Mouse (Mus musculus): ENCODE results near the gene Zfp980.
"Not testable (repeated sequence)": the region's sequence is repeated elsewhere in the genome, so short reads cannot be mapped to it uniquely, and the experiment has no call there.

DNA sequence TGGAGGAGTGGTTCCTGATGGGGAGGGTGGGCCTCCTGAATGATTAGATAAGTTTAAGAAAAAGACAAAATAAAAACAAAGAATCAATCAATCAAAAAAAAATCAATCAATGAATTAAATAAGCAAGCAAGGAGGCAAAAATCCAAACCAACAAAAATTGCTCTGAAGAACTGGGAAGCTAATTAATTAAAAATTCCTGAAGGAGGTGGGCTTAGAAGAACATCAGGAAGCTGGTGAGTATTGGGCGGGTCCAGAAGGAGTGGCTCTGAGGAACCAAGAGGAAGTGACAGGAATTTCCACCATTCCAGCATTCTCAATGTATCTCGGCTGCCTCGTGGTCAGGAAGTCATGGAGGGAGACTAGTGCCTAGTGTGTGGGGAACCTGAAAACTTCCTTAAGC is at the start of gene Zfp980:
- TF ChIP-seq MAX (IDR thresholded peaks at IDR 0.05; ENCODE audit: low read depth); MYOG (IDR thresholded peaks at IDR 0.05; ENCODE audit: control insufficient read depth in 1 of 3, insufficient read depth in 1 of 3, insufficient read length in 2 of 3, low read depth in 2 of 3); TCF12 (IDR thresholded peaks at IDR 0.05; ENCODE audit: insufficient read depth, poor library complexity, severe bottlenecking); USF1 (IDR thresholded peaks at IDR 0.05; ENCODE audit: low read depth); POLR2A (IDR thresholded peaks at IDR 0.05; ENCODE audit: insufficient read length, low read depth); POLR2AphosphoS2 (IDR thresholded peaks at IDR 0.05; ENCODE audit: insufficient read length, low read depth); MYOD1 (IDR thresholded peaks at IDR 0.05; ENCODE audit: control insufficient read depth in 1 of 3, insufficient read length in 2 of 3, low read depth in 2 of 3); E2F4 (IDR thresholded peaks at IDR 0.05; ENCODE audit: insufficient read depth); TCF3 (IDR thresholded peaks at IDR 0.05; ENCODE audit: insufficient read length, low read depth): not testable (repeated sequence)

All from myocyte (in vitro differentiated cells).